Mouse (Mus musculus): ENCODE measurements around the gene Cab39.

The Cab39 gene

DNA sequence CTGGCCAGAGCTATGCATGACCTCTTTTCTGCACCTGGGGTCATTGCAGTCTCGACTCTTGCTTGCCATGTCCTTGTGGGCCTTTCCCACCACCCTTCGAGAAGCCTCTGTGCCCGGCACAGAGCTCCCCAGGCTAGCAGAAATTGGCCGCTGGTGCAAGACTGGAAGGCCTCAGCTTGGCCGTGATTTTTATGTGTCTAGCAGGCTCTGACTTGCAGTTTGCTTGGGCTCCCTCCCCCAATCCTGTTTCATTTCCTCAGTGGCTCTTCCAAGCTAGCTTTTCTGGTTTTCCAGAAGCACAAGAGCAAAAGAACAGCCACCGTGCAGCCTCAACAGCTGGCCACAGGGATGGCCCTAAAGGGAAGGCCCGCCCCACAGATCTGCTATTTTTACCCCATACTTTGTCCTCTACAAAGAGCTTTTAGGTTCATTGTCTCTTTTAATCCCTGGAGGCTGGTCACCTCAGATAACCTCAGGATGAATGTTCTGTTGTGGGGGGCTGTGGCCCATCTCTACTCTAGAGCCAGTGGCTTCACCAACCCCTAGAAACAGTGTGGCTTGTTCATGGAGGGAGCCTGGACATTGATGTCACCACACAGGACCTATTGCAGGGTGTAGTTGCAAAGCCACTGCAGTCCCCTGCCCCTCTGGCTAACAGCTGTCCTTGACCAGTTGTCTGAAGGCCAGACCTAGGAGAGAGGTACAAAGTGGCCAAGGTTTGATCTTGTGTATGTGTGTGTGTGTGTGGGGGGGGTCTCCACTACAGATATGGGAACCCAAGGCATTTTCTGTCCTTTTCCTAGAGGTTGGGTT lies 107.5 kb downstream of the Cab39 start:
- no peak for DNase-seq (ENCODE audit: low spot score)

Data from testis, postnatal 14 days (tissue).